Mouse (Mus musculus) heart, embryonic 14.5 days (tissue): ENCODE data around the gene Brk1. TPM values are rescaled to one million over a fixed set of nuclear protein-coding genes. Genes with fewer than 3 reads are reported as not detected.

Experiments used
- ATAC-seq: fragments of 200-750 bp; cut with Nextera tagmentation; 2 replicates; pipeline ENCODE4 v1.8.0; 2017; ENCODE audit warnings: low read depth, moderate TSS enrichment; ENCODE audit not compliant: insufficient number of reproducible peaks, insufficient read depth, low FRiP score
- H3K27ac ChIP-seq, 2 experiments: fragments of 200-500 bp in 1 of 2; fragments of 300-500 bp in 1 of 2; sonication (generic) in 1 of 2; replicated peaks in 1 of 2; 2 replicates each; pipeline ENCODE4 v1.5.1; 2012 to 2014; ENCODE audit warnings: low read depth in 2 of 2, low read length in 2 of 2, control low read depth in 1 of 2, mild to moderate bottlenecking in 1 of 2, mixed read lengths in 1 of 2; ENCODE audit not compliant: control insufficient read depth in 1 of 2, insufficient read depth in 1 of 2
- H3K27me3 ChIP-seq: fragments of 300-500 bp; sonication (generic); 2 replicates; pipeline ENCODE4 v1.6.1; 2014; ENCODE audit warnings: mild to moderate bottlenecking, low read length, control low read depth; ENCODE audit not compliant: control insufficient read depth, insufficient read depth
- H3K36me3 ChIP-seq: fragments of 300-500 bp; sonication (generic); 2 replicates; pipeline ENCODE4 v1.6.1; 2014; ENCODE audit warnings: mild to moderate bottlenecking, control low read depth, low read length, mixed read lengths; ENCODE audit not compliant: control insufficient read depth, insufficient read depth
- H3K4me1 ChIP-seq, 2 experiments: fragments of 200-500 bp in 1 of 2; fragments of 300-500 bp in 1 of 2; sonication (generic) in 1 of 2; 2 replicates each; pipeline ENCODE4 v1.6.1; 2012 to 2014; ENCODE audit warnings: low read length in 2 of 2, control low read depth in 1 of 2, mixed read lengths in 1 of 2; ENCODE audit not compliant: control insufficient read depth in 2 of 2, insufficient read depth in 2 of 2
- H3K4me2 ChIP-seq: fragments of 300-500 bp; sonication (generic); 2 replicates; pipeline ENCODE4 v1.6.1; 2014; ENCODE audit warnings: mild to moderate bottlenecking, low read length
- H3K4me3 ChIP-seq, 2 experiments: fragments of 200-500 bp in 1 of 2; fragments of 300-500 bp in 1 of 2; sonication (generic) in 1 of 2; 2 replicates each; pipeline ENCODE4 v1.5.1; 2012 to 2014; ENCODE audit warnings: low read length in 2 of 2, mild to moderate bottlenecking in 2 of 2, control low read depth in 1 of 2, low read depth in 1 of 2, moderate library complexity in 1 of 2; ENCODE audit not compliant: control insufficient read depth in 1 of 2, insufficient read depth in 1 of 2
- H3K9ac ChIP-seq: fragments of 300-500 bp; sonication (generic); 2 replicates; pipeline ENCODE4 v1.6.1; 2014; ENCODE audit warnings: mild to moderate bottlenecking, low read length
- H3K9me3 ChIP-seq: fragments of 300-500 bp; sonication (generic); 2 replicates; pipeline ENCODE4 v1.6.1; 2016; ENCODE audit warnings: low read length, control low read depth; ENCODE audit not compliant: control insufficient read depth
- WGBS: fragments of 180-500 bp; shearing (Covaris S2); extraction: QIAGEN DNeasy Blood & Tissue Kit; methylation state at CpG from one replicate; pipeline ENCODE4 v1.1.7; 2014; 5-methylcytosine and 5-hydroxymethylcytosine counted together
- polyA plus RNA-seq: library from polyadenylated mRNA; unstranded; fragments of >200 nt; fragmentation: Nextera tagmentation; extraction: Ambion mirVana; gene quantifications from 2 replicates; pipeline ENCODE4 v1.2.1, GENCODE M21; 2014

Gene Brk1
- polyA plus RNA-seq, 1 experiment from 2014 or later, result 197 TPM

DNA sequence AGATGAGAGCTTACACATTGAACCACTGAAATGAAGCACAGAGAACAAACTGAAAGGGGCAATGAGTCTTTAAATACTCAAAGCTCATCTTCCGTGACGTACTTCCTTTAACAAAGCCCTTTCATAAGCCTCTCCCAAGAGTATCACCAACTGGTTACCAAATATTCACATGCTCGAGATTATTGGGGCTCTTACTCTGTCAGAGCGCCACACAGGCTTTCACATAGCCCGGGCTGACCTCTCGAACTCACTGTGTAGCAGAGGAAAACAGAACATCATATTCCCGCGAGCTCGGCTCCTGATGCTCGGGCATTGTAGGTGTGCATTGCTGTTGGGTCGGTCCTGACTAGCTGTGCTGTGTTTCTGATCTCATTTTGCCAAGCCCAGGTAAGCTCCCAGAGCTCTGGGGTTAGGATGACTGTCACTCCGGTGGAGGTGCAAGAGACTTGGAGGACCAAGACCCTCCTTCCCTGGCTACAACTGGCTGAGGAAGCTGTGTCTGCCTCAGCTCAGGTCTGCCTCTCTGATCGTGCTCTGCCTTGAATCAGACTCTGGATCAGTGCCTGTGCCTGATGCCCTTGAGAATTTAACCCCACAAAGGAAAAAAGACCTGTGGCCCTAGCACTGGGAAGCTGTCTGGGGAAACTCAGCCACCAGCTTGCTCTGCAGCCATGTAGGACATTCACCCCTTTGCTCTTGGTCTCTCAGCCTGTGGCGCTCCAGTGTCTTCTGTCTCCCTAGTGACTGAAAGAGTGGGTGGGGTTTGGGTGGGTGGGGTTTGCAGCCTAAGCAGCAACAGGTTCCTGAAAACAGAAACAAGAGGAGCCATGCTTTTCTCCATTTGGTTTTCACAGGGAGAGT, 56.1 kb downstream of the Brk1 start:
- peak overlapping the region; percentile 30 to 48; a peak in 3 of 4 replicates for H3K27ac ChIP-seq
- H3K27me3 ChIP-seq, result no peaks in the 10 kb centered on the region
- H3K4me3 ChIP-seq, result no peak overlapping the region
- ATAC-seq, result no peak
- H3K4me1 ChIP-seq, result peaks cover 20 to 28% of the 10 kb centered on the region in 2 experiments
- 0 out of 2 replicates have a peak, but pooled peaks cover 3% of the 10 kb centered on the region for H3K9me3 ChIP-seq
- 66% methylated on average over 14 of the region's 14 CpGs for WGBS
- no peak overlapping the region for H3K9ac ChIP-seq
- no peaks in the 10 kb centered on the region for H3K36me3 ChIP-seq
- H3K4me2 ChIP-seq, result no peak overlapping the region

DNA sequence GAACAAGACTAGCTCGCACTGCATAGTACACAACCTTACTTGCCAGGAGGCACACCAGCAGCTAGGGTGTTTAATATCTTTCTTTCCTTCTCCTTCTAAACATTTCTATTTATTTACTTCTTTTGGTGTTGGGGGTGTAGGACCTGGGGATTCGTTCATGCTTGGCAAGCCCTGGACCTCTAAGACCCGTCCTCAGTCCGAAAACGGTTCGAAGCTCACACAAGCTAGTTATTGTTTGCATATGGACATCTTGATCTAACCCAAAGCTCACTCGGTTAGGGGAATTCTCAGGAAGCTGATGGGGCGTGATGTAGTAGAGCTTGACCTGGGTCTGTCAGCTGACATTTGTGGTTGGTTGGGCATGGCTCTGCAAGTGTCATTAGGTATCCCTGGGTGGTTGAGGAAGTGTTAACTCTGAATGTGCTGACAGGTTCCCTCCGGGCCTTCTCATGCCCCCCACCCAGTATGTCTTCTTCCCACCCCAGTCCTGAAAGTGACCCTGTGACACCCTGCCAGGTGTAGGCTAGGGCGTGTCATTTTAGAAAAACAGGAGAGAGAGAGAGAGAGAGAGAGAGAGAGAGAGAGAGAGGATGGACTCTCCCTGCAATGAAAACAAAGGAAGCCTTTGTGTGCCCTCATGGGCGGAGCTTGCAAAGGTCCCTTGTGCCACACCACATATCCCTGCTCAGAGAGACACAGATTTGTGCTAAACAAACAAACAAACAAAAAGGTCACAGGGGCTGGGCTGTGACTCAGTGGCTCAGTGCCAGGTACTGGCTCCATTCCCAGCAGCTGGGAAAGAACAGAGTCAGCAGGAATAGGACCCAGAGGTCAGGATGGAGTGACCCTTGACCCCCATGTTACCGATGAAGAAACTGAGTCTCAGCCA, 57.0 kb downstream of the Brk1 start:
- no peak overlapping the region for H3K9ac ChIP-seq
- H3K36me3 ChIP-seq, result no peaks in the 10 kb centered on the region
- no peaks in the 10 kb centered on the region for H3K27me3 ChIP-seq
- WGBS, result 63% methylated on average over 12 of the region's 12 CpGs
- no peak overlapping the region; a peak in 1 of 4 replicates for H3K27ac ChIP-seq
- H3K4me2 ChIP-seq, result no peak overlapping the region
- ATAC-seq, result peak; percentile 12; the same call in 1 of the 2 replicates
- no peak overlapping the region for H3K4me3 ChIP-seq
- H3K9me3 ChIP-seq, result 0 out of 2 replicates have a peak, but pooled peaks cover 3% of the 10 kb centered on the region
- H3K4me1 ChIP-seq, result peaks cover 20 to 28% of the 10 kb centered on the region in 2 experiments

DNA sequence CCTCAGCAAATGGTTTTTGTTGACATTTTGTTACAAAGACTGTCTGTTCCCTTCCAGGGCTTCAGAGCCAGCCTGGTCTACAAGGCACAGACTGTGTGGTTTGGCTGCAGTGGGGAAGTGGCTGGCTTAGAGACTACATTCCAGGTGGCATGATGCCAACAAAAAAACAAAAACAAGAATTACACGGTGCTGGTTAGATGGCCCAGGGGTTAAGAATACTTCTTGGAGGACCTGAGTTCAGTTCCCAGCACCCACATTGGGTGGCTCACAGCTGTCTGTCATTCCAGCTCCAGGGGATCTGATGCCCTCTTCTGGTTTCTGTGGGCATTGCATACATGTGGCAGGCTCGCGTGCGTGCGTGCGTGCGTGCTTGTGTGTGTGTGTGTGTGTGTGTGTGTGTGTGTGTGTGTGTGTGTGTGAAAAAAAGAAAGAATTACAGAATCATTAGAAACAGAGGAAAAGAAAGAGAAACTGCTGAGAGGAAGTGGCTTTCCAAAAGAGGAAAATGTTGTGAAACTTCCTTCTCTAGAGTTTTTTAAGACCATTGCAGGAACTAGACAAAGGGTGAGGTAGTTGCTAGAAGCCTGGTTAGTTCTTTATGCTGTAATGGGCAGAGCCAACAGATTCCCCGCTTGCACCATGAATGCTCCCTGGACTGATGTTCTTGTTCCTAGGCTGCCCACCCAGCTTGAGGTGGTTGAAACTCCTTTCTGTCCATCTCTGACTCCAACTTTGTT, 58.6 kb downstream of the Brk1 start:
- H3K36me3 ChIP-seq, result no peaks in the 10 kb centered on the region
- 0 out of 2 replicates have a peak, but pooled peaks cover 3% of the 10 kb centered on the region for H3K9me3 ChIP-seq
- no peak overlapping the region for H3K4me3 ChIP-seq
- no peak overlapping the region for H3K4me2 ChIP-seq
- no peak overlapping the region for H3K9ac ChIP-seq
- 86% methylated on average over 8 of the region's 8 CpGs for WGBS
- no peaks in the 10 kb centered on the region for H3K27me3 ChIP-seq
- no peak overlapping the region for H3K27ac ChIP-seq
- peaks cover 22 to 28% of the 10 kb centered on the region in 2 experiments for H3K4me1 ChIP-seq
- ATAC-seq, result no peak

DNA sequence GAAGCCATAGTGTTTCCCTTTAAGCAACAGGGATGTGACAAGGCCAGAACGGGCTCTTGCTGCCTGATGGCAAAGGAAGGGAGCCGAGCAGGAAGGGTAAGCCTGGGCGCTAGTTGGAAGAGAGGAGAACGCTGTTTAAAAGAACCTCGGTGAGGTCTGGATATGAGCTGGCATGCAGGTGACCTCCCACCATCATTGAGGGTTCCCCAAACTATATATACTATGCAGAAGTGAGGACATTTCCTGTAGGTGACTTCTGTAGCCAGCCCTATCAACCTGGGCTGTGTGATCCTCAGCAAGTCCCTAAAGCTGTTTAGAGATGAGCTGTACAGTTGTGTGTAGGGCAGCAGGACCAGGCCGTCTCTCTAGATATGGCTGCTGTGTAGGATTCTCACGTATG, 59.7 kb downstream of the Brk1 start:
- Histone ChIP-seq H3K27ac (no peak overlapping the region), H3K4me1 (peaks cover 28 to 37% of the 10 kb centered on the region in 2 experiments), H3K9ac (no peak overlapping the region), H3K27me3 (no peaks in the 10 kb centered on the region), H3K36me3 (no peaks in the 10 kb centered on the region), H3K4me3 (no peak overlapping the region), H3K9me3 (0 out of 2 replicates have a peak, but pooled peaks cover 3% of the 10 kb centered on the region), H3K4me2 (no peak overlapping the region)
- 77% methylated on average over 7 of the region's 7 CpGs for WGBS
- no peak for ATAC-seq

Other genes starting within 250 kb of the Brk1 start
- gene Tada3, start 226.9 kb upstream of the Brk1 start, polyA plus RNA-seq, result 38.6 and 42.2 TPM in 2 replicates
- 145 and 155 TPM in 2 replicates for gene Arpc4, start 226.7 kb upstream of the Brk1 start, polyA plus RNA-seq
- 1.0 and 1.4 TPM in 2 replicates for gene Ttll3, start 215.5 kb upstream of the Brk1 start, polyA plus RNA-seq
- 11.1 and 12.8 TPM in 2 replicates for gene Rpusd3, start 185.4 kb upstream of the Brk1 start, polyA plus RNA-seq
- not detected in 2 replicates for gene Cidec, start 169.0 kb upstream of the Brk1 start, polyA plus RNA-seq
- gene Jagn1, start 162.2 kb upstream of the Brk1 start, polyA plus RNA-seq, result 54.2 and 57.5 TPM in 2 replicates
- 0.99 and 1.4 TPM in 2 replicates for gene Il17re, start 146.3 kb upstream of the Brk1 start, polyA plus RNA-seq
- 5.6 and 9.5 TPM in 2 replicates for gene Il17rc, start 133.3 kb upstream of the Brk1 start, polyA plus RNA-seq
- 30.7 and 32.6 TPM in 2 replicates for gene Creld1, start 121.5 kb upstream of the Brk1 start, polyA plus RNA-seq
- gene Prrt3, start 102.8 kb upstream of the Brk1 start, polyA plus RNA-seq, result 0.13 and 0.27 TPM in 2 replicates
- gene Emc3, start 73.1 kb upstream of the Brk1 start, polyA plus RNA-seq, result 84.6 and 89.2 TPM in 2 replicates
- gene Fancd2, start 73.1 kb upstream of the Brk1 start, polyA plus RNA-seq, result 10.1 and 10.6 TPM in 2 replicates
- gene Fancd2os, start 4.1 kb upstream of the Brk1 start, polyA plus RNA-seq, result 0.31 TPM in 1 of 2 replicates, not detected in the other
- gene Vhl, start 19.2 kb downstream of the Brk1 start, polyA plus RNA-seq, result 34.5 and 36.6 TPM in 2 replicates
- 3.9 and 4.7 TPM in 2 replicates for gene Irak2, start 33.7 kb downstream of the Brk1 start, polyA plus RNA-seq
- 0.93 and 1.1 TPM in 2 replicates for gene Tatdn2, start 92.3 kb downstream of the Brk1 start, polyA plus RNA-seq
- gene Ghrl, start 115.1 kb downstream of the Brk1 start, polyA plus RNA-seq, result 0.23 TPM in 1 of 2 replicates, not detected in the other
- 186 and 211 TPM in 2 replicates for gene Sec13, start 136.0 kb downstream of the Brk1 start, polyA plus RNA-seq